Mouse (Mus musculus): Measurements from ENCODE around the gene AI467606. TPM values are rescaled to one million over a fixed set of nuclear protein-coding genes. Genes with fewer than 3 reads are reported as not detected.
"Not testable (repeated sequence)": the region's sequence is repeated elsewhere in the genome, so short reads cannot be mapped to it uniquely, and the experiment has no call there.

AI467606 gene
- polyA plus RNA-seq, 1 experiment from 2014 or later: 1.2 TPM

GRCm38 (mm10) chr7:127083689-127084088, 7.5 kb upstream of the AI467606 start:
- 86% methylated on average over 4 of the region's 4 CpGs for WGBS
- Histone ChIP-seq H3K4me1 (peaks cover under 1% of the 10 kb centered on the region; the same call in 1 of the 2 replicates), H3K36me3 (no peaks in the 10 kb centered on the region), H3K4me3 (no peak overlapping the region), H3K27me3 (no peaks in the 10 kb centered on the region), H3K27ac (no peak overlapping the region), H3K4me2 (replicated peaks) (no peak overlapping the region), H3K9me3 (replicated peaks) (no peaks in the 10 kb centered on the region), H3K9ac (no peak overlapping the region)
- no peak for ATAC-seq (ENCODE audit: low FRiP score)

GRCm38 (mm10) chr7:127084794-127085193, 6.4 kb upstream of the AI467606 start:
- H3K27me3 ChIP-seq: no peaks in the 10 kb centered on the region
- no peaks in the 10 kb centered on the region for H3K9me3 ChIP-seq (replicated peaks)
- no peak overlapping the region for H3K4me3 ChIP-seq
- no peaks in the 10 kb centered on the region for H3K36me3 ChIP-seq
- ATAC-seq (ENCODE audit: low FRiP score): no peak
- H3K27ac ChIP-seq: no peak overlapping the region
- H3K4me1 ChIP-seq: peaks cover 9% of the 10 kb centered on the region
- 83% methylated on average over 2 of the region's 2 CpGs for WGBS
- H3K9ac ChIP-seq: no peak overlapping the region
- H3K4me2 ChIP-seq (replicated peaks): no peak overlapping the region

GRCm38 (mm10) chr7:127085751-127086150, 5.4 kb upstream of the AI467606 start:
- H3K4me2 ChIP-seq (replicated peaks); H3K27ac ChIP-seq; H3K27me3 ChIP-seq; ATAC-seq (ENCODE audit: low FRiP score); H3K9ac ChIP-seq; H3K4me1 ChIP-seq; H3K4me3 ChIP-seq; H3K36me3 ChIP-seq; H3K9me3 ChIP-seq (replicated peaks): not testable (repeated sequence)
- 70% methylated on average over 6 of the region's 6 CpGs for WGBS

GRCm38 (mm10) chr7:127087278-127088010, 3.7 kb upstream of the AI467606 start, which contains the start of gene Zg16:
Zg16 (minus strand) TSS chr7:127087328.
- not testable (repeated sequence) for H3K27me3 ChIP-seq; H3K27ac ChIP-seq; H3K4me3 ChIP-seq; H3K36me3 ChIP-seq; H3K4me2 ChIP-seq (replicated peaks); ATAC-seq (ENCODE audit: low FRiP score); H3K9me3 ChIP-seq (replicated peaks); H3K9ac ChIP-seq
- 85% methylated on average over 6 of the region's 6 CpGs for WGBS
- peaks cover 13% of the 10 kb centered on the region for H3K4me1 ChIP-seq

GRCm38 (mm10) chr7:127088083-127088482, 3.1 kb upstream of the AI467606 start:
- no peak for ATAC-seq (ENCODE audit: low FRiP score)
- H3K27me3 ChIP-seq: no peaks in the 10 kb centered on the region
- H3K36me3 ChIP-seq: no peaks in the 10 kb centered on the region
- H3K9ac ChIP-seq: no peak overlapping the region
- H3K27ac ChIP-seq: no peak overlapping the region
- peaks cover 13% of the 10 kb centered on the region for H3K4me1 ChIP-seq
- H3K4me3 ChIP-seq: no peak overlapping the region
- 93% methylated on average over 3 of the region's 3 CpGs for WGBS
- no peaks in the 10 kb centered on the region for H3K9me3 ChIP-seq (replicated peaks)
- H3K4me2 ChIP-seq (replicated peaks): no peak overlapping the region

GRCm38 (mm10) chr7:127088901-127089845, 2.0 kb upstream of the AI467606 start:
- peaks cover 13% of the 10 kb centered on the region for H3K4me1 ChIP-seq
- no peaks in the 10 kb centered on the region for H3K36me3 ChIP-seq
- no peaks in the 10 kb centered on the region for H3K27me3 ChIP-seq
- 0 out of 2 replicates have a peak overlapping the region, but pooled peaks have one; percentile 10 for H3K9ac ChIP-seq
- H3K4me3 ChIP-seq: peak overlapping the region; percentile 15
- ATAC-seq (ENCODE audit: low FRiP score): no peak
- H3K4me2 ChIP-seq (replicated peaks): peak overlapping the region; percentile 51
- no peaks in the 10 kb centered on the region for H3K9me3 ChIP-seq (replicated peaks)
- 21% methylated on average over 27 of the region's 27 CpGs for WGBS
- H3K27ac ChIP-seq: no peak overlapping the region

- Histone ChIP-seq H3K4me3 (no peak overlapping the region), H3K4me2 (replicated peaks) (no peak overlapping the region), H3K4me1 (peaks cover 13% of the 10 kb centered on the region), H3K9me3 (replicated peaks) (no peaks in the 10 kb centered on the region), H3K27me3 (no peaks in the 10 kb centered on the region), H3K27ac (no peak overlapping the region), H3K36me3 (no peaks in the 10 kb centered on the region), H3K9ac (no peak overlapping the region)
- 84% methylated on average over 20 of the region's 20 CpGs for WGBS
- no peak for ATAC-seq (ENCODE audit: low FRiP score)
Observed at GRCm38 (mm10) chr7:127090154-127091113, 725 bp upstream of the AI467606 start.

GRCm38 (mm10) chr7:127093914-127094313, 2.8 kb downstream of the AI467606 start:
- H3K9me3 ChIP-seq (replicated peaks): no peaks in the 10 kb centered on the region
- no peak for ATAC-seq (ENCODE audit: low FRiP score)
- no peaks in the 10 kb centered on the region for H3K36me3 ChIP-seq
- 72% methylated on average over 3 of the region's 3 CpGs for WGBS
- no peak overlapping the region for H3K4me2 ChIP-seq (replicated peaks)
- no peaks in the 10 kb centered on the region for H3K27me3 ChIP-seq
- no peak overlapping the region for H3K4me3 ChIP-seq
- H3K9ac ChIP-seq: no peak overlapping the region
- peaks cover 10% of the 10 kb centered on the region for H3K4me1 ChIP-seq
- H3K27ac ChIP-seq: no peak overlapping the region

GRCm38 (mm10) chr7:127096456-127096855, 5.3 kb downstream of the AI467606 start:
- no peak overlapping the region for H3K4me3 ChIP-seq
- no peaks in the 10 kb centered on the region for H3K36me3 ChIP-seq
- no peaks in the 10 kb centered on the region for H3K27me3 ChIP-seq
- H3K9ac ChIP-seq: no peak overlapping the region
- ATAC-seq (ENCODE audit: low FRiP score): no peak
- no peaks in the 10 kb centered on the region for H3K9me3 ChIP-seq (replicated peaks)
- peaks cover 3% of the 10 kb centered on the region; the same call in 1 of the 2 replicates for H3K4me1 ChIP-seq
- WGBS: 76% methylated on average over 7 of the region's 7 CpGs
- no peak overlapping the region for H3K27ac ChIP-seq
- no peak overlapping the region for H3K4me2 ChIP-seq (replicated peaks)

GRCm38 (mm10) chr7:127098521-127098920, 7.4 kb downstream of the AI467606 start:
- no peak for ATAC-seq (ENCODE audit: low FRiP score)

GRCm38 (mm10) chr7:127098950-127099349, 7.8 kb downstream of the AI467606 start:
- Histone ChIP-seq H3K4me1 (no peaks in the 10 kb centered on the region), H3K4me3 (no peak overlapping the region), H3K27me3 (no peaks in the 10 kb centered on the region), H3K9me3 (replicated peaks) (no peaks in the 10 kb centered on the region), H3K9ac (no peak overlapping the region), H3K4me2 (replicated peaks) (no peak overlapping the region), H3K27ac (no peak overlapping the region), H3K36me3 (no peaks in the 10 kb centered on the region)
- 99% methylated on average over 4 of the region's 4 CpGs for WGBS
- ATAC-seq (ENCODE audit: low FRiP score): no peak

More at GRCm38 (mm10) chr7:127098521-127098920, 7.4 kb downstream of the AI467606 start:
- H3K4me2 ChIP-seq (replicated peaks): no peak overlapping the region
- H3K4me1 ChIP-seq: no peaks in the 10 kb centered on the region
- H3K27ac ChIP-seq: no peak overlapping the region
- no peaks in the 10 kb centered on the region for H3K27me3 ChIP-seq
- 89% methylated on average over 5 of the region's 5 CpGs for WGBS
- H3K9ac ChIP-seq: no peak overlapping the region
- H3K36me3 ChIP-seq: no peaks in the 10 kb centered on the region
- no peak overlapping the region for H3K4me3 ChIP-seq
- no peaks in the 10 kb centered on the region for H3K9me3 ChIP-seq (replicated peaks)

Data from hindbrain, embryonic 12.5 days (tissue).